Mouse (Mus musculus) layer of hippocampus, postnatal 10 days (tissue): ENCODE measurements at regions not wholly inside any gene's neighbourhood (a gene's known extent, or its start where the extent isn't known, plus 50 kb on each side); places are given as distances from the start of the nearest gene placed in this dataset.

ENCODE experiments used
- DNase-seq, 2 experiments: peaks; one replicate each; pipeline ENCODE4 v3.0.0; 2021; ENCODE audit warnings: low spot score in 2 of 2

DNA sequence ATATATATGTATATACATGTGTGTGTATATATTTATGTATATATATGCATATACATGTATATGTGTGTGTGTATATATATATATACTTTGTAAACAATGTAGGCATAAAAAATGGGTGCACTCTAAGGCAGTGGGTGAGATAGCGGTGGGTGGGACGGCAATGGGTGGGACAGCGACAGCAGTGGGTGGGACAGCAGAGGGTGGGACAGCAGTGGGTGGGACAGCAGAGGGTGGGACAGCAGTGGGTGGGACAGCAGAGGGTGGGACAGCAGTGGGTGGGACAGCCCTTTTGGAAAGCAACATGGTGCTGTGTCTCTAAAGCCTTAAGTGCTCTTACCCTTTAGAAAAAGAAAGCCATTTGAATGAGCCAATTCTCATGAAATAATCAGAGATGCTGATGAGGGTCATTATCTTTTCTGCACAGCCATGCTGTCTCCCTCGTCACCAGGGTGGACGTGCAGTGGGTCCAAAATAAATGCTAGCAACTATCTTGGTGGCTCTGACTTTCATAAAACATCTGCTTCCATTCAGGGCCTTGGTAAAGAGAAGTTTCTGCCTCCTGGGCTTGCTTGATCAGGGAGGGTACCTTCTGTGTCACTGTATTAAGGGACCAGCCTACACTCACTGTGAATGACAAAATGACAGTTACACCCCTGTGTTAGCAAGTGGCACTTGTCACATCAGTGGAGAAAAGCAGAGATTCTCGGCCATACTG, 119.3 kb upstream of the Slc44a1 start:
- no peak for DNase-seq

DNA sequence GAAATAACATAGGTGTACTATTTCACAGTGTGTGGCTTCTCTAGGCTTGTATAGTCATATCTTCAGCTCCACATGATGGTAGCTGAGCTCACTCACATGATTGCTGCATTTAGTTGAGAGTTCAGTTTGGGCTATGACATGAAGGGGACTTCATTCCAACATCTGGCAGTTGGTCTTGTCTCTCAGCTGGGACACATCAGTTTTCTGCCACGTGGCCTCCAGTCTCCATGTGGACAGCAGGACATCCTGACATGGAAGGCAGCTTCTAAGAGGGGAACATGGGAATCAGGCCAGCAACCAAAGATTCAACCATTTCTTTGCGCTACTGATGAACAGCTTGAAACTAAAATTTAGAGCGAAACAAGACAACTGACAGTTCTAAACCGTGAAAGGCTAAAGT, 121.2 kb upstream of the Slc44a1 start:
- DNase-seq = no peak

DNA sequence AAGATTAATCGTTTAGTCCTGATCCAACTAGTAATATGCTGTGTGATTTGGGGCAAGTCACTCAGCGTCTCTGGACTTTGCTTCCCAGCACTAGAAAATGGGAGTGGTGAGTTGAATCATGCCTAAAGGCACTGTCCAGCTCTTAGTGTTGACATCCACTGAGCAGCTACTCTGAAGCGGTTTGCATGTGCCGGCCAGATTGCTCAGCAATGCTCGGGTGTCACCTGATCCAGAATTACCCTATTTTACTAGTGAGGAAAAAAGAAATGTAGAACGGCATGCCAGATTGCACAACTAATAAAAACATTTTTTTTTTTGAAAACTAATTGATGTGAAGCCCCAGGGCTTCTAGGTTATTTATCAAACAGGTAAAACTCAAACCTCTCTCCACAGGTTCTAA, 122.0 kb upstream of the Slc44a1 start:
- no peak for DNase-seq

DNA sequence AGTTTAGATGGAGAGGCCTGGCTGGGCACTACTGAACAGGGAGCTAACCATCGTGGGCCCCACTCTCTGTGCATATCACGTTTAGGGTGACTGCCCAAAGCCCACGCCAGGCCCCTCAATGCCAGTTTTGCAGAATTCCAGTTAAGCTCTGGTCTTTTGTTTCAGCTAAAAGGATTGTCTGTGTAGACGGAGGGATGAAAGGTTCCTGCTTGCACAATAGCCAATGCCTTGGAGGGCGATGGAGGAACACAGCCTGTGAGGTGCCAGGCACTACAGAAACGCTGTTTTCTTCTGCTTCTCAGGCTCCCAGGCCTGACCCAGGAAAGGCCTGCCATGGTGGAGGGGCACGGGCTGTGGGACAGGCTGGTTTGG, 122.8 kb upstream of the Slc44a1 start:
- DNase-seq = peak; percentile 39 to 42

DNA sequence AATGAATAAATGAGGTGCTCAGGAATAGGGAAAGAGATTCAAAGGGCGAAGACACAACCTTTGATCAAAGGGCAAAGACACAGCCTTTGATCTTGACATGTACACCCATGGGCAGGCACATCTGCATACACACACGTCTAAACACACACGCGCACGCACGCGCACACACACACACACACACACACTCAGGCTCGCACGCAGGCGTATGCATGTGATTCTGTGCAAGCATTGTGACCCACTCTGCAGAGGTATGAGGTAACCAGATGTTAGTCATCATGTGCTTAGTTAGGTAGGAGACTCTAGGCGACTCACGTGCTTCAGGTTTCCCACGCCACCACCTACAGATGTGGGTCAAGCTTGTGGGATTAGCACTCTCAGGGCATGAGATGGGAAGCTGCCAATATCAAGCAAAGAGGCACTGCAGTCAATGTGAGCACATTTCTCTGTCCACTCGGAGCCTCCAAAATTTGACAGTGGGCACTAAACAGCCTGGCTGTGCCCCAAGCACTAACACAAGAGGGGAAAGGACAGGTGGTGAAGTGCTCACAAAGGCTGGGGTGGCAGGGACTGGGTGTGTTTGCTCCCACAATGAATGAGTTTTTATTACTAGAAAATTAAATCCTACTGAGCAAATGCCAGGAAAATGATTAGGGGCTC, 123.3 kb upstream of the Slc44a1 start:
- DNase-seq = peak in 1 of 2 experiments; percentile 32

DNA sequence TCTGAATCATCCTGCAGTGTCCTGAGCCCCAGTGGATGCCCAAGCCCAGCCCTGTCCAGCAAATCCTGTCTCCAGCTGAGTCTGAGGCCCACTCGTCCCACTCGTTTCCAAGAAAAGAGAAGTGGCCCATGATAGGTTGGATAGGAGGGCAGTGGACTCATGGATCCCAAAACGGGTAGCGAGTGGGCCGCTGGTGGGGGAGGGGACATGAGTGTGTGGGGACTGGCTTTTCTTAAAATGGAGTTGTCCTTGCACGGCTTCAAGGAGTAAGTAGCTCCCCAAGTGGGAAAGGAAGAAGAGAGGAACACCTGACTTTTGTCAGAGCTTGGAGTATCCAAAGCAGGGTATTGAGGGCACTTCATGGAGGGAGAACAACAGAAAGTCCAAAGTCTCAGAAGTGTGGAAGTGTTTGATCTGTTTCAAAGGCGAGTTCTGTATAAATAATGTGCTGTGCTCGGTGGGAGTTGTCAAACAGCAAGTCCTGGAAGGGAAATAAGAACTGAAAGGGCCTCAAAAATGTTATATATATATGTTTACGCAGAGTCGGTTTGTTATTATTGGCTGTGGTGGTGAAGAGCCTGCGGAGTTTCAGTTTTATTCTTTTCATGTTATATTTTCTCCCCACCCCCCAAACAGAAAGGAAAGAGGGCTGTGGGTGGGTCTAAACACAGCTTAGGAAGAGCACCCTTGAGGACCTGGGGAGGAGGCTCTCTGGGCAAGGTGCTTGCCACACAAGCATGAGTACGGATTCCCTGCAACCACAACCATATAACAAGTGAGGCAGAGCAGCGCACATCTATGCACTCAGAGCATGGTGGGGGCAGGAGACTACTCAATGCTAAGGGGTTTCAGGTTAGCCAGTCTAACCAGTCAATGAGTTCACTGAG, 124.1 kb upstream of the Slc44a1 start:
- DNase-seq = peak in 1 of 2 experiments; percentile 33

DNA sequence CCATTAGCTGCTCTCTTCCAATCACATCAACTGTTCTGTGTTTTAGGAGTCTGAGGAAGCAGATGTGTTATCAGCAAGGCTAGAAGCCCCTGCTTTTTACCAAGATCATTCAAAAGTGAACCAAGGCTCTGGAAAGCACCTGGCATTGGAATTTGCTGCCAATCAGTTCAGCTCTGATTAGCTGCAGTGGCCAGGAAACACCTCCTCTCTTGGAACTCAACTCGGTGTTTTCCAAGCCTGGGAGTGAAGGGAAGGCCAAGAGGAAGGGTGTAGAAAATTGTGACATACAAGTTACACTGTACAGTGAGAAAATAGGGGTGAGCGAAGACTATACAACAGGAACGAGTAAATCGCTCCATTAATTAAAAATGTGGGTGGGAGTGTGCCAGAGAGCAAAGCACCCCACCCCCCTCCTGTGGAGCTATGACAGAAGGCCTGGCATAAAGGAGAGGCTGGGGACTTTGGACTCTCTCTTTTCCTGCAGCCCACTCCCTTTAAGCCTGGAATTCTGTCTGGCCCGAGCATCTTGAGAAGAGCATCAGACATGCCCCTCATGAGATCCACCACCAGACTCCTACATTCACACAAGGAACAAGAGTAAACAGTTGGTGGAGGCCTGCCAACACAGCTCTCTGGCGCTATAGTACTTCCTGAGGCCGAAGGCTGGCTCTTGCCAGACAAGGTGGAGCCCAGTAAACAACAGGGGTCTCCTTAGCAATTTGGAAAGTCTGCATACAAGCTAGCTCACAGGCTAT, 124.9 kb upstream of the Slc44a1 start:
- DNase-seq = peak; percentile 57 to 65

DNA sequence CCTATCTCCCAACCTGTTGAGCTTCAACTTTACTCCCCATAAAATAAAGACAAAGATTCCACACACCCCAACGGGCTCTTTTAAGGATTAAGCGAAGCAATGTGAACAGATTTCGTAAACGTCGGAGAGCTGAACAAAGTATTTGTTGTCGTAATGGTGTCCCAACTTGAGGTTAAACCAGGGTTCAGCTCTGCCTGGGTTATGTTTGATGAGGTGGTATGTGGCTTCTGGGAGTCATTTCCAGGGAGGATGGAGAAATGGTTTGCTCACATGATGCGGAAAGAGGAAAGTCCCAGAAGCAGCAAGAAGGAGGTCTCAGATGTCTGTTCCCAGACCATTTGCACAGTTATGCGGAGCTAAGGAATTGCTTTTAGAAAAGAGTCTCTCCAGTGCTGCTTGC, 126.1 kb upstream of the Slc44a1 start:
- DNase-seq = no peak

DNA sequence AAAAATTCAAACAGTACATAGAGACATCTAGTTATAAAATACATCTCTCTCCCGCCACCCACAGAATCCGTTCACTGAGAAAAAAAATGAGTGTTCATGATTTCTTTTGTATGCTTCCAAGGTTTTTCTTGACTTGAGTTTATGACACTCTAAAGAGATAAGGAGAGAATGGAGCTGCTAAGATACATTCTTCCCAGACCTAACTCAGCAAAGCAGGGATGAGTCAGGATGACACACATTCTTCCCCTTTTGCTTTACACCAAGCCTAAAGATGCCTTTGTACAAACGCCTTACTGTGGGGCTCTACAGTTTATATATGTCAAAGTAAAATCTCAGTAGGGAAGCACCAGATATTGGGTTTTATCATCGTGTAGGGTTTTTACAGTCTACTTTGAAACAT, 133.1 kb upstream of the Slc44a1 start:
- no peak for DNase-seq

DNA sequence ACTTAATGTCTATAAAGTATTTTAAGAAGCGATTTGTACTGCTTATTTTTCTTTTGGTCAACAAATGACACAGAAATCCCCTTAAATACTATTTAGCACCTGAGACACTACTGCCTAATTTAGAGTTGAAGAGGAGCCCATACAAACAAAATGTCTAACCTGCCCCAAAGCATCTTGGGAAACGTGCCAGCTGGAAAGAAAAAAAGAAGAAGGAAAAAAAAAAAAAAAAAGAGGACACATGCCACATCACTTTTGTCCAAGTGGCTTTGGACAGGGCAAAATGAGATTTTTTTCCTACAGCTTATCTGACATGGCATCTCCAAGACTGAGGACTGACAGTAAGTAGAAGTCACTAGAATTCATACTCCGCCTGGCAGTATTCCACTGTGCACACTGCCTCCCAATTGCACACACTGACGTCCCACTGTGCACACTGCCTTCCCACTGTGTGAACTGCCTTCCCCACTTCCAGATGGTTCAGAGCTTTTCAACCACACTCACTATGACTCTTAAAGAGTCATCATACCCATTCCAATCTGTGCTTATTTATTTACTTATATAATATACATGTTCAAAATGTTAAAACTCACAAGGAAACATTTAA, 135.3 kb upstream of the Slc44a1 start:
- DNase-seq = no peak

DNA sequence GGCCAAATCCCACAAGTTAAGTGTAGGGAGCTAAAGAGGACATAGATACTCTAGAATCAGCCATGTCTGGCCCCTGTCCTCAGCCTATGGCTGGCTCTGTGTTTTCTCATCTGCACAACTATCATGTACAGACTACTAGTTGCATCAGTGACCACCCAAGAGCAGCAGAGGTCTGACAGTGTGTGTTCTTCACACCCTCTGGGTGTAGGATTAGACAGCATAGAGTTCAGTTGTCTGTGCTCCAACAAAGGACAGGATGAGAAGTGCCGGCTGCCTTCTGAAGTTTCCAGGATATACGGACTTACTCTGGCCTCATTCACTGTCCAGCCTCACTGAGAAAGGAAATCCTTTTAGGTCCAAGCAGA, 135.9 kb upstream of the Slc44a1 start:
- no peak for DNase-seq

DNA sequence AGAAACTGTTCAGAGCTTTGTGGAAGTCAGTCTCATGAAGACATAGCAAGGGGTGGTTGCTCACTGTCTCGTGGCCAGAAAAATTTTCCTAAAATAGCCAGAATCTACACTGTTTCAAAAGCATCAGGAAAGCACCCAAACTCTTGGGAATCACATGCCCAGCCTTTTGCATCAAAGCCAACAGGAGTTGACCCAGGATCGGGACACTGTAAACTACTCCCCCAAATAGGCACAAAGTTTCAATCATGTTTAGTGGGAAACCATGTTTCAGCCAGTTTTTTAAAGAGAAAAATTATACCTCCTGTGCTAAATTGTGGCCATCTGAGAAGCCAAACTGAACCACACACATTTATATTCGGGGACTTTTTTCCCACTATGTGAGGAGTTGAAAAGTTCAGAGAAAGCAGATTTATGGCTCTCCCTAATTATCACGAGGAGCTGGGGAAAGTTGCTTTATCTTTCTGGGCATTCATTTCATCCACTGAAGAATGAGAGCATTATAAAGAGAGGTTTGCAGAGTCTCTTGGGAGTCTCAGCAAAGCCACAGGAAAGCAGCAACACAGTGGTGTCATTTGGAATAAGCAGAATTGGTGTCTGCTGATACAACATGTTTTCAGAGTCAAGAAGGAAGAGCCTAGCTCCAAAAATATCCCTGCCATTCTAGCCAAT, 136.5 kb upstream of the Slc44a1 start:
- no peak for DNase-seq

DNA sequence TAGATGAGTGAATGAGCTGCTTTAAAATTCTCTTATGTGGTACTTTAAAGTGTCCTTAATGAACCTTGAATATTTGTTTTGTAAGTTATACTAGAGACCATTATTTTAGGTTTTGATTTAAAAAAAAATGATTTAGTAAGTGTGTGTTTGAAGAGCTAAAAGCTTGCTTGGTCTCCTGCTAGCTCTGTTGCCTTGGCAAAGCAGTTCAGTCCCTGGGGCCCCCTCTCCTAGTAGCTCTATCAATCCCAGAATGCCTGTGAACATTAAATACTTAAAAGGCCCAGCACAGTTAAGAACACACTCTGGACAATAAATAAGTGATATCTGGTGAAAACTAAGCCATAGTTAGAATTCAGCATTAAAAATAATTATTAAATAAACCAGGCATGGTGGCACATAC, 138.3 kb upstream of the Abca1 start:
- no peak for DNase-seq

DNA sequence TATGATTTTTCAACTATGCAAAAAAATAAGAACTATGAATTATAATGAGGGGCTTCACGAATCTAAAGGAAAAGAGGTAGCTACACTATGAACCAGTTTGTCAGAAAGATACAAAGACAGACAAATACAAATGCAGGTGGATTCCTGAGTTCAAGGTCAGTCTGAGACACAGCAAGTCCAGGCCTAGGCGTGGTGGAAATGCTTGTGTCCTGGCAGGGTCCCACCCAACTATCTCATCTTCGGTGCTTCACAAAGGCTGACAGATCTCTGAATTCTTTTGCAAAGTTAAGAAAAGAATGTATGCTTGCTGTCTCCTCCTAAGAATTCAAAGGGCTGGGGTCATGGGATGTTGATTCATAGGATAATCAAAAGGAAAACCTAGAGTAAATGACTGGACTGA, 132.9 kb upstream of the Abca1 start:
- no peak for DNase-seq

DNA sequence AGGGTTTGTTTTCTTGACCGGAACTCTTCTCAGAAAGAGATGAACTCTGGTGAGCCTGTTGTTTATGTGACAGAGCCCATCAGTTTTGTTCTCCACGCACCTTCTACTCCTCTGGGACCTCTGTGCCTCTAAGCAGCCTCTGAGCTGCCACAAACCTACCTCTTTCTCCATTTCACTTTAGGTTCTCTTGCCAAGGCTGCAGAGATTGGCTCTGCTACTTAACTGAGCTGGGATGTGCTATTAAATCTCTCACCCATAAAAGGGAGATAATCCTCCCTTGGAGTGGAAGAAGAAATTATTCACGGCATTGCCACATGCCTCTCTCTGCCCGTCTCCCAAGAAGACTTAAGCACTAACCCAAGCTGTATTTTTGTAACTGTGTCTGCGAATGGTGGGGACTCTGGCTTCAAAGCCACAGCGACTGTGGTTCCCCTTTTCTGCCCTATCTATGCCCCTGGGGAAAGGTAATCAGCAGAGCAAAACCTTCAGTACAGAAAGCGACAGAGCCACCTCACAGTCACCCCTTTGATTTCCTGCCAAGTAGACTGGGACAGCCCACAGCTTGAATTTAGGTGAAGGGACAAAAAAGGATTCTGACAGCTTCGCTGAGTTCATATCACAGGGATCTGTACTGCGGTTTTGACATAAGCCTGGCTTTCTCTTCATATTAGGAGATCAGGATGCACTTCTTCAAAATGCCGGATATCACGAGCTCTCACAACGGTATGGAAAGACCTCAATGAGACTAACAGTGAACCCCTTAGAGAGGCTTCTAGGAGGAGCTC, 118.2 kb upstream of the Abca1 start:
- DNase-seq = no peak

DNA sequence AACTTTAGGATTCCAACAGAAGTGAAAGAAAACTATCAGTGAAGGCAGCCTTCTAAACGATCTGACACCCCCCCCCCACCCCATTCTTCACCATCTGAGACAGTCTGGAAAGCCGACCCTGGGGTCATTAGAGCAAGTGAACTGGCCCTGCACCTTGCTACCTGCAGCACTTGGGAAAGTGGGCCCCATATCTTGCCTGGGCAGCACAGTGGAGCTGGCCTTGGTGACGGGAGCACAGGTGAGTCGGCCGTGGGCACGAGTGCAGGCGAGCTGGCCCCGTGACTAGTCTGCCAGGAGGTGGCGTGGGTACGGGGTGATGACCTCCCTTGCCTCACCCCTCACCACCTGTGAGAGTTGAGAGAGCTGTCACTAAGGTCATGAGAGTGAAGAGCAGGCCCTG, 110.7 kb upstream of the Abca1 start:
- DNase-seq = no peak

DNA sequence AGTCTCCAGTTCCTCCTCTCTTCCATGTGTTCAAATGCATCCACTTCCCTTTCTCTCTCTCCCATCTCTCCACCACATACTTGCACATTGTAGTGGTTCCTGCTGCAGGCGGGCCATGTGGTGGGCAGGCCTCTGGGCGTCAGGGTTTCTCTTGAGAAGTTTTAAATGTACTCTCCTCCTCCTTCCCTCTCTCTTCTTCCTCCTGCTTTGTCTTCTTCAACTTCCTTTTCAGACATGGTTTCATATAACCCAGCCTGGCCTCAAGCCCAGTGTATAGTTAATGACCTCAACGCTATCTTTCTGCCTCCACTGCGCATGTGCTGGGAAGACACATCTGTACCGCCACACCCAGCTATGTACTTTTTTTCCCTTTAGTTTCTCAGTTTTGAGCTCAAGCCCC, 110.3 kb upstream of the Abca1 start:
- DNase-seq = no peak

DNA sequence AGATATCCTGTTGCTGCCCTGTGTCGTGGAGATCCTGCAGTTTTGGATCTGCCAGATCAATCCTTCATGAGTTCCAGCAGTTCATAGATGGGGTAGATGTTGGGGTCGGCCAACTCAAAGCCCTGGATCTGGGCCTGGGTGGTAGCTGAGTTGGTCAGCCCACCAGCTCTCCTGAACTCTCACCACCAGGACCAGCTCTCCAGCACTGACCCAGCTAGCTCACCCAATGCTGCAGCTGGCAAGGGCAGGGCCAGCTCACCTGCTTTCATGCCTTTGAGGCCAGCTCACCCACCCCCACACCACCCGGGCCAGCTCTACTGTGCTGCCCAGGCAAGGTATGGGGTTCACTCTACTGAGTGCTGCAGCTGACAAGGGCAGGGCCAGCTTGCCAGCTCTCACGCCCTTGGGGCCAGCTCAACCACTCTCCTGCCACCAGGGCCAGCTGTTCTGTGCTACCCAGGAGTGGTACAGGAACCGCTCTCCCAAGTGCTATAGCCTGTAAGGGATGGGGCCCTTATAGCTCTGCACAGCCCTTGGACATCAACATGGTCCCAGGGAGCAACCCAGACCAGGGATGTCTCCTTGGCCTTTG, 109.7 kb upstream of the Abca1 start:
- no peak for DNase-seq

DNA sequence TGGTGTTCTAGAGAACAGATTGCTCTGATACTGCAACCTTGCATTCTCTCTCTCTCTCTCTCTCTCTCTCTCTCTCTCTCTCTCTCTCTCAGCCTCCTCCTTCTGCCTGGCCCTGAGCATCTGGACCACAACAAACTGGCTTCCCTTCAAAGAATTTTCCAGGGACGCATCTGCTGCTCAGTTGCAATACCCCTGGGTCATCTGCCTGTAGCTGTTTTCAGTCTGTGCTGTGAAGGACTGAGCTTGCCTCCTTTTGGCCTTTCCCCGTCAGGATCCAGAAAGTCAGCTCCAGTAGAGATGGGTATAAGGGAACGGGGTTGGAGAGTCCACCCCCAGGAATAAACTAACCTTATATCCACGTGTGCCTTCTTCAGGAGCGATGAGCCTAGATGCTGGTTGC, 105.2 kb upstream of the Abca1 start:
- no peak for DNase-seq
